Mouse (Mus musculus) C3H10T1/2 (cell line): ENCODE data around the gene Ccdc122. TPM values are rescaled to one million over a fixed set of nuclear protein-coding genes. Genes with fewer than 3 reads are reported as not detected.

ENCODE experiments used
- polyA plus RNA-seq, 2 experiments: library from polyadenylated mRNA; unstranded; fragments of >200 nt; fragmentation: generic; extraction: Trizol; gene quantifications; one replicate each; pipeline ENCODE4 v1.2.1; 2012; ENCODE audit warnings: missing spikeins in 2 of 2

Ccdc122 gene
- 1 to 10 TPM in 1 of 2 experiments, under 1 TPM in 1; 0.60 to 5.3 TPM for polyA plus RNA-seq

DNA sequence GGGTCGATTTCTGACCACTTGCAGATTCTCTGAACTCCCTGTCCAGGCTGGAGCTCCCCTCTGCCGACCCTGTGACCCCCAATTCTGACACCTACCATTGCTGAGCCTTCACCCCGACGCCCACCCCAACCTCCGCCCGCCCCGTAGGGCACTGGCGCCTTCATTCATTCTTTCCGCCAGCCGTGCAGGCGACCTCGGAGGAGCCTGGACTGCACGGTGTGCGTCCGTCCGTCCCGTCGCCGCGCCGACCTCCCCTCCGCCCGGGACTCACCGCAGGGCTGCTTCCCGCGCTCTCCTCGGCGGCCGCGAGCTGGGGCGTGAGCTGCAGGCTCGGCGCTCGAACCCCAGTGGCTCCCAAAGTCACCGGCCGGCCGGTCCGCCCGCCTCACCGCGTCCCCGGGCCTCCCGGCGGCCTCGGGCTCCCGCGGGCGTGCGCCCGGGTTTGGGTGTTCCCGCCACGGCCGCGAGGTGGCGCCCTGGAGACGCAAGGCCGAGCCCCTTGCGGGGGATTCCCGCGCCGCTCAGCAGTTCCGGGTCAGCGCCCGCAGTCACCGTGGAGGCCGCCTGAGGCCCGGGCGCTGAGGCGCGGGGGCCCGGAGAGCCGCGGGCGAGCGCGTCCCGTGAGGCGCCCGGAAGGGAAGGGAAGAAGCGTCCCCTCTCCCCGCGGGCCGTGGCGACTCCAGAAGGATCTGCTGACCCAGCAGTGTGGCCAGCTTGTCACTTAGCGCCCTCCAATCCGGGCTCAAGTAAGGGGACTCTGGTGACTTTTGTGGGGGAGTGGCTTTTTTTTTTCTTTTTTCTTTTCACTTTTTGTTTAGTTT, at the start of gene Ccdc122, which contains the start of gene Lacc1:
Ccdc122 (plus strand) TSS at position 547 of the 821 bp plus-strand sequence.
Lacc1 (minus strand) TSS at position 679 of the 821 bp plus-strand sequence.

GRCm38 (mm10) chr14:77156222-77156910, 119.8 kb downstream of the Ccdc122 start, which contains the start of gene Enox1:
TSS of gene Enox1 (plus strand) at chr14:77156763.

Other genes with a start within 250 kb of the Ccdc122 start
- gene Lacc1, start 132 bp downstream of the Ccdc122 start, polyA plus RNA-seq: 1 to 10 TPM in 1 of 2 experiments, under 1 TPM in 1; 0.61 to 4.5 TPM
- under 1 TPM; 0.01 to 0.61 TPM for gene Enox1, start 120.0 kb downstream of the Ccdc122 start, polyA plus RNA-seq